In genomic region chr13:43479767-43480571, GRCm38 (mm10) we compare ENCODE assay signal across 8 mouse cellular contexts. TPM values are rescaled to one million over a fixed set of nuclear protein-coding genes. Genes with fewer than 3 reads are reported as not detected.
DNase-seq lines count a peak whose midpoint lies in the region; ATAC-seq lines count a peak whose summit lies in the region.

No protein-coding gene starts in this region.

- H3K4me3 ChIP-seq in forebrain, embryonic 16.5 days (replicated peaks; ENCODE audit: low read length) = peak overlapping the region; percentile 95
- peak overlapping the region; percentile 95 for H3K4me3 ChIP-seq in hindbrain, embryonic 16.5 days (ENCODE audit: low read length)
- peak overlapping the region; percentile 97 for H3K4me3 ChIP-seq in liver, embryonic 13.5 days (replicated peaks)
- H3K4me3 ChIP-seq in neural tube, embryonic 11.5 days (ENCODE audit: low read depth, low read length) = peak overlapping the region; percentile 68

- peaks cover 27% of the 10 kb centered on the region for H3K4me1 ChIP-seq in forebrain, embryonic 16.5 days (replicated peaks; ENCODE audit: control insufficient read depth, insufficient read depth, low read length)
- H3K4me1 ChIP-seq in hindbrain, embryonic 16.5 days (ENCODE audit: control insufficient read depth, insufficient read depth, low read depth, low read length) = peaks cover 20% of the 10 kb centered on the region
- peaks cover 53% of the 10 kb centered on the region for H3K4me1 ChIP-seq in liver, embryonic 13.5 days (replicated peaks)
- peaks cover 8% of the 10 kb centered on the region for H3K4me1 ChIP-seq in neural tube, embryonic 11.5 days (ENCODE audit: control insufficient read depth, insufficient read depth, low read length)

- ATAC-seq in forebrain, embryonic 16.5 days = no peak
- no peak for ATAC-seq in hindbrain, embryonic 16.5 days
- peak; percentile 10; the same call in 1 of the 2 replicates for ATAC-seq in liver, embryonic 13.5 days (ENCODE audit: low read depth)
- ATAC-seq in neural tube, embryonic 11.5 days (ENCODE audit: insufficient read depth, low FRiP score, low TSS enrichment) = no peak

- H3K27me3 ChIP-seq in forebrain, embryonic 16.5 days (replicated peaks; ENCODE audit: control insufficient read depth, insufficient read depth, low read length) = no peaks in the 10 kb centered on the region
- H3K27me3 ChIP-seq in hindbrain, embryonic 16.5 days (replicated peaks; ENCODE audit: control insufficient read depth, insufficient read depth, low read length) = no peaks in the 10 kb centered on the region
- no peaks in the 10 kb centered on the region for H3K27me3 ChIP-seq in liver, embryonic 13.5 days
- H3K27me3 ChIP-seq in neural tube, embryonic 11.5 days (ENCODE audit: control insufficient read depth, insufficient read depth, low read length) = no peaks in the 10 kb centered on the region

- no peaks in the 10 kb centered on the region for H3K36me3 ChIP-seq in forebrain, embryonic 16.5 days (ENCODE audit: control insufficient read depth, insufficient read depth)
- no peaks in the 10 kb centered on the region for H3K36me3 ChIP-seq in hindbrain, embryonic 16.5 days (ENCODE audit: control insufficient read depth, insufficient read depth, low read length)
- H3K36me3 ChIP-seq in liver, embryonic 13.5 days = no peaks in the 10 kb centered on the region
- no peaks in the 10 kb centered on the region for H3K36me3 ChIP-seq in neural tube, embryonic 11.5 days (ENCODE audit: control insufficient read depth, insufficient read depth, low read length)

- H3K9me3 ChIP-seq in forebrain, embryonic 16.5 days (ENCODE audit: control insufficient read depth, low read length) = no peaks in the 10 kb centered on the region
- H3K9me3 ChIP-seq in hindbrain, embryonic 16.5 days (ENCODE audit: control insufficient read depth, low read length) = no peaks in the 10 kb centered on the region
- no peaks in the 10 kb centered on the region for H3K9me3 ChIP-seq in liver, embryonic 13.5 days (replicated peaks)
- no peaks in the 10 kb centered on the region for H3K9me3 ChIP-seq in neural tube, embryonic 11.5 days (ENCODE audit: control insufficient read depth, low read length)

- under 1% methylated on average over 36 of the region's 36 CpGs for WGBS in forebrain, embryonic 16.5 days
- WGBS in hindbrain, embryonic 16.5 days = under 1% methylated on average over 36 of the region's 36 CpGs
- WGBS in liver, embryonic 13.5 days (ENCODE audit: insufficient replicate concordance) = under 1% methylated on average over 36 of the region's 36 CpGs
- under 1% methylated on average over 36 of the region's 36 CpGs for WGBS in neural tube, embryonic 11.5 days

- DNase-seq in layer of hippocampus, postnatal 10 days (ENCODE audit: low spot score in 2 of 2) = peak; percentile 34 to 48
- DNase-seq in layer of hippocampus, adult 9-11 months = no peak
- peak; percentile 55 to 58 for DNase-seq in cerebellum, adult 18-20 months
- DNase-seq in liver, embryonic 13.5 days = peak; percentile 12
- DNase-seq in neural tube, embryonic 11.5 days (ENCODE audit: low spot score) = peak; percentile 58
- peak; percentile 32 to 35 for DNase-seq in thymus, adult 18-20 months

- H3K9ac ChIP-seq in forebrain, embryonic 16.5 days (replicated peaks; ENCODE audit: low read depth, low read length) = peak overlapping the region; percentile 97
- H3K9ac ChIP-seq in hindbrain, embryonic 16.5 days (ENCODE audit: low read depth, low read length) = peak overlapping the region; percentile 99
- H3K9ac ChIP-seq in liver, embryonic 13.5 days = peak overlapping the region; percentile 96
- H3K9ac ChIP-seq in neural tube, embryonic 11.5 days (ENCODE audit: low read length) = peak overlapping the region; percentile 98

- peak overlapping the region; percentile 99 for H3K27ac ChIP-seq in forebrain, embryonic 16.5 days (ENCODE audit: low read length)
- H3K27ac ChIP-seq in hindbrain, embryonic 16.5 days (ENCODE audit: low read depth, low read length) = peak overlapping the region; percentile 99
- H3K27ac ChIP-seq in liver, embryonic 13.5 days = peak overlapping the region; percentile 75
- peak overlapping the region; percentile 99 for H3K27ac ChIP-seq in neural tube, embryonic 11.5 days (ENCODE audit: low read depth, low read length)

- peak overlapping the region; percentile 87 for H3K4me2 ChIP-seq in forebrain, embryonic 16.5 days (ENCODE audit: low read length)
- H3K4me2 ChIP-seq in hindbrain, embryonic 16.5 days (ENCODE audit: low read length) = peak overlapping the region; percentile 89
- peak overlapping the region; percentile 93 for H3K4me2 ChIP-seq in liver, embryonic 13.5 days
- peak overlapping the region; percentile 70 for H3K4me2 ChIP-seq in neural tube, embryonic 11.5 days (ENCODE audit: low read depth)

RNA-seq across cellular contexts. Expression of gene Ranbp9, which starts 1.1 kb away (rescaled TPM):
- 10 to 100 TPM; 67.8 to 77.0 TPM for total RNA-seq in layer of hippocampus, postnatal 10 days (2021)
- 11.9 and 12.1 TPM in 2 replicates for polyA plus RNA-seq in forebrain, embryonic 16.5 days (2015; fragmentation: Nextera tagmentation; extraction: Ambion mirVana)
- 10.0 and 11.2 TPM in 2 replicates for polyA plus RNA-seq in hindbrain, embryonic 16.5 days (2015; fragmentation: Nextera tagmentation; extraction: Ambion mirVana)
- polyA plus RNA-seq in liver, embryonic 13.5 days (2015; fragmentation: Nextera tagmentation; extraction: Ambion mirVana) = 2.4 and 3.4 TPM in 2 replicates
- 10.9 and 12.5 TPM in 2 replicates for polyA plus RNA-seq in neural tube, embryonic 11.5 days (2014; fragmentation: Nextera tagmentation; extraction: Ambion mirVana)
